Mouse (Mus musculus): Measurements from ENCODE around the gene Kat7.

- peak; percentile 74 for TF ChIP-seq CTCF (IDR thresholded peaks at IDR 0.05; ENCODE audit: low read depth)
- TF ChIP-seq EP300 (IDR thresholded peaks at IDR 0.05; ENCODE audit: low read depth): no peak
Measured at GRCm38 (mm10) chr11:95231688-95232328, 78.2 kb downstream of the Kat7 start.
